Mouse (Mus musculus) lung, postnatal 36 days (tissue): Measurements from ENCODE around the gene Fig4.

Experiments used
- DNase-seq: peaks from one replicate; pipeline ENCODE4 v3.0.0; 2022; ENCODE audit warnings: mixed read lengths

Gene Fig4

GRCm38 (mm10) chr10:41209538-41209937, 93.5 kb downstream of the Fig4 start:
- DNase-seq, result no peak

DNA sequence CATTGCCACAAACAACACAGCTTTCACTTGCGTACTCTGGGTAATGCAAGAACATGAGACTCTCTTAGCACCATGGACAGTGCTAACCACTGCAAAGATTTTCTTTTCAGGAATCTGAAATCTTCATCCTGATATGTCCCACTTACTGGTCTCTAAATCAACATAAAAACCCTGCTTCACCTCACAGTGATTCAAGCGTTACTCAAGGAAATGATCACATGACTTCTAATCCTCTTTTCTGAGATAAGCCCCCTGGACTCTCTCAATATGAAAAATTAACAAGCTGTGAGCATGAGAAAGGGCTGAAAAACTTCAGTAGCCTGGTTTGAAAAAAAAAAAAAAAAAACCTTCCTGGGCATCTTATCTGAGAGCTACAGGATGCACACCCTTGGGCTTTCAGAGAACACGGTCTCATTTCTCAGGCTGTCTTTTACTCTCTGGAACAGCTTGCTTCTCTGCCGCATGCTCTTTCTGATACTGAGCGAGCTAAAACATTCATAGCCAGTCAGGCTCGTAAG, 94.1 kb downstream of the Fig4 start:
- no peak for DNase-seq

DNA sequence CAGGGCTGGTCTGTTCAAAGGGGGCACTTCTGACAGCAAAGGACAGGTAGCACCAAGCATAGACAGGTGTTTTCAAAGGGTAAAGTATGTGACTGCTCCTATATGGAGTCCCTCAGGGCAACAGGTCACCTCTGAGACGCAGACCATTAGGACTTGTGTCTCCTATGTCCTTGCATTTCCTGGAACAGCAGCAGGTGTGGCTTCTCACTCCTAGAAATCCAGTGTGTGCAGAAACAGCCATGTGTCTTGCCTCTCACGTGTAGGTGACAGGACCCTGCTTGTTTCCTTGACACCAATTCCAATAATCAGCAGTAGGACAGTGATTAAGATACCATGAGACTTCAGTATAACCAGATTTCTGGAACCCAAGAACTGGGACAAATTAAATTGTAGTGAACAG, 97.4 kb downstream of the Fig4 start:
- DNase-seq, result no peak

DNA sequence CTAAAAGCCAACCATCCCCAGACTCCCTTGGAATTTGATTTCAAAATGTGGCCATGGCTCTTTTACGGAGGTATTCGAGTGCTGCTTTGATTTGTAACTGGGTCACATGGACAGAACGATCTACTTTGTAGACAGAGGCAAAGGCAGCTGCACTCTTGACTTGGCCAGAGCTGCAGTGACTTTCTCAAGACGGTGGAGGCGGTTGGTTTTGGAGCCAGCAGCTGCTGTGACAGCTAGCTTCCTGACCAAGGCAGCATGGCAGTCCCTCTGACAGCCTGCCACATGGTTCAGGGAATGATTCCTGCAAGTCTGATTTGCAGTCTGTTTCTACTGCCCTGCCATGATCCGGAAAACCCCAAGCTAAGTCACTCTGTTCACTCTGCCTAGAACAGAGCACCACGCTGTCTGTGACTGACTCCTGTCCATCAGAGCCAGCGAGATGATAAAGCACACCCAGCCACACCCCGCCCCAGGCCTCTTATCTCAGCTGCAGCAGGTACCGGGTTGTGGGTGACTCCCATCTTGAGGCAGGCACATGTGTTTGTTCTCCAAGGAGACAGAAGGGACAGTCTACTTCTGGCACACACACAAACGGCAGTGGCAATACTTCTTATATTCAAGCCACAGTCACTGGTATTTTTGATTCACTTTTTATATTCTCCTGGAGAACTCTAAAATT, 98.3 kb downstream of the Fig4 start:
- DNase-seq, result no peak

DNA sequence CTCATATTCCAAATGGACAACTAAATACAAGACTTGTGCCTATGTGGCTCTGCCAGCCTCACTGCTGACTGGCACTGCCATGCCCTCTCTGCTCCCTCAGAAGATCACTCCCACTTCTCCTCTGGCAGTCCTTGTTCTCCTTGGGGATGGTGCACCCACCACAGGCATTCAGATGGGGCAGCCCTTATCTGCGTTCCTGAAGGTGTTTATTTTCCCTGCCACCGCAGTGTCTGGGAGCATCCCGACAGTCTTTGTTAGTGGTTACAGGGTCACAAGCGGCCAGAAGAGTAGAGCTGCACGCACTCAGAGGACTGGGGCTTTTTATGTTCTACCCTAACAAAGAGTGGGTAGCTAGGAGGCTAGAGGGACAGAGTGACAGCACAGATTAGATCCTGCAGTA, 98.9 kb downstream of the Fig4 start:
- no peak for DNase-seq

DNA sequence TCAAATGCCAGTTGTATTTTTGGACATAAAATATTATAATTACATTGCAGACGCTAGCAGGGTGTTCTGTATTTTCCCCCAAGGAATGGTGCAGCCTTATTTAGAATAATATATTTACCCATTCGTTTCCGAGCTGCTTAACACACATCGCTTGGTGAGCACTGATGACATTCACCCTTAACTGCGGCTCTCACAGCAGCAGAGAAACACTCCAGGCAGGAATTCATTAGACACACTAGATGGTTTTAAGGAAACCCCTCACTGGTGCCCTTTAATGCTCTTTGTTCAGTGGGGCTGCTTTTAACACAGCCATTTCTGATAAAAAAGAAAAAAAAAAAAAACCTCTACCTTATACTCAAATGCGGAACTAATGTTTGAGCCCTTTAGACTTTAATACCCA, 104.3 kb downstream of the Fig4 start:
- no peak for DNase-seq

GRCm38 (mm10) chr10:41197788-41198187, 105.3 kb downstream of the Fig4 start:
- no peak for DNase-seq

DNA sequence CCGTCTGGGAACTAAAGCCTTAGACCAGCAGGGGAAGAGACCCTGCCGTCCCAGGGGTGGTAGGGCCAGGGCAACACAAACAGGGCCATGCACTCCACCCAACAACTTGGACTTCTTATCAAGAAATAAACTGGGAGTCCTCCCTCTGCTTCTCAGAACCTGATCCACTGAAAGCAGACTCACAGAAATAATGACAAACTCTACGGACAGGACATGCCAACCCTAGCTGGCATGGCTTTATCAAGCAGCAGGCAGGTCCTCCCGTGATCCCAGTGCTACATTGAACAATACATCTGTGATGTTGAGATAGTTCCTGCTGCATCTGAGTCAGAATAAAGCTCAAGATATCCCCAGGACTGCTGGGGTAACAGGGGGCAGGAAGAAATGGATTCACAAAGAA, 106.8 kb downstream of the Fig4 start:
- no peak for DNase-seq

DNA sequence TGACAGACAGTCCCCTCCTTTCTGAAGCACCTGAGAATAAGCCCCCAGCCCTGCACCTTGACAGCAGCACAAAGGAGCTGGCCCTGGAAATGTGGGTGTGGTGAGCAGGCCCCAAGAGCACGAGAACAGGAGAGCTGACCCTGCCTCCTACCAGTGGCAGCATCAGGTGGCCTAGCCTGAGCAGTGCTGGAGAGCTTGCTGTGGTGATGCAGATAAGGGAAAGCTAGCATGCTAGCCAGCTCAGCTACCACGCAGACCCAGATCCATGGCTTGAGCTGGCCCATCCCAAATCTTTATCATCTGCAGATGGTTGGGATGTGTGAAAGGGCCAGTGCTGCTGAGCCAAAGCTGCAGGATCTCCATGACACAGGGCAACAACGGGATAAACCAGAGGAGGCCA, 113.7 kb downstream of the Fig4 start:
- DNase-seq, result no peak

- no peak for DNase-seq
Observed at GRCm38 (mm10) chr10:41183975-41184374, 119.1 kb downstream of the Fig4 start.

- DNase-seq, result no peak
Observed at GRCm38 (mm10) chr10:41182644-41183043, 120.4 kb downstream of the Fig4 start.

- no peak for DNase-seq
Observed at GRCm38 (mm10) chr10:41166141-41166540, 136.9 kb downstream of the Fig4 start.

DNA sequence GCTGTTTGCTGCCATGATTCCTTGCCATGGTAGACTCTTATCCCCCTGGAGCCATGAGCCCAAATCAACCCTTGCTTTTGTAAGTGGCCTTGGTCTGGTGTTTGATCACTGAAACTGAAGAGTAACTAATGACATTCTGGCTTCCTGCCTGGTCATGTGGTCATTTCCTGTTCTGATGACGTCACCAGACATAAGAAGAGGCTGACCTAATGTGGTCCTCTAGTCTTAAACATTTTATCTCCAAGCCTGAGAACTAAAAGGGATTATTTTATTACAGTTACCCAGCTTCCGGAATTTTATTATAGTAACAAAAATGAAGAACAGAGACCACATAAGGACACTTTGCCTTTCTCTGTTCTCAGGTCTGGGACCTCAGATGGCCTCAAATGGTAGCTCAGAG, 140.0 kb downstream of the Fig4 start:
- DNase-seq, result no peak

GRCm38 (mm10) chr10:41157296-41157695, 145.8 kb downstream of the Fig4 start:
- DNase-seq, result no peak

- no peak for DNase-seq
Observed at GRCm38 (mm10) chr10:41156693-41157092, 146.4 kb downstream of the Fig4 start.

DNA sequence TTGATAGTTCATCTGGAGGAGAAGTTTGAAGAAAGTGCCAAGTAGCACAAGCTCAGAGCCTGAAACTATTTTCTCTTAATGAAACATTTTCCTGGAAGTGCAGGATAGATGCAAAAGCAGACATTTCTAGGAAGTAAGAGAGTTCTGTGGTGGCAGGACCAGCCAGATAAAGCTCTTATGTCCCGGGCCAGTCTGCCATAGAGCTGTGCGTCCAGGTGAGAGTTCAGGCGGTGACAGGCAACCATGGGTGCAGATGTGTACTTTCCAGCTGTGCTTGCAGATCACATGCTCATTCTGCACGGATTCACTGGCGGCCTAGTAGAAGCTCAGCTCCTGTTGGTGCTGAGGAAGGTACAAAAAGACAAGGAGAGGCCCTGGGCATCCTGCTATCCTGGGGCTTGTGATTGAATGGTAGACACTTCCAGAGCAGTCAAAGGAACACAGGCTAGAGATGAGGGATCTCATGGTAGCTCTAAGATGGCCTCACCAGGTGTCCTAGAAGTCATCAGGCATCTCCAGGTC, 149.8 kb downstream of the Fig4 start:
- DNase-seq, result no peak

GRCm38 (mm10) chr10:41151901-41152300, 151.2 kb downstream of the Fig4 start:
- no peak for DNase-seq

GRCm38 (mm10) chr10:41151441-41151840, 151.6 kb downstream of the Fig4 start:
- DNase-seq, result no peak

GRCm38 (mm10) chr10:41151021-41151420, 152.0 kb downstream of the Fig4 start:
- no peak for DNase-seq

DNA sequence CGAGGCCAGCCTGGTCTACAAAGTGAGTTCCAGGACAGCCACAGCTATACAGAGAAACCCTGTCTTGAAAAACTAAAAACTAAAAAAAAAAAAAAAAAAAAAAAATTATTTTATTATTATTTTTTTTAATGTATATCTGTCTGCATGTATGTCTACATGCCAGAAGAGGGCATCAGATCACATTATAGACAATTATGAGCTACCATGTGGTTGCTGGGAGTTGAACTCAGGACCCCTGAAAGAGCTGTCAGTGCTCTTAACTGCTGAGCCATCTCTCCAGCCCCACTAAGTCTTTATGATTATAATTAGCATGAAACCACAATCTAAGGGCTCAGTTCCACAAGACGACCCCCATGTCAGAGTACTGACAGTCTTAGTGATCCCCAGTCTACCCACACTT, 152.6 kb downstream of the Fig4 start:
- DNase-seq, result no peak

- no peak for DNase-seq
Observed at GRCm38 (mm10) chr10:41149307-41149706, 153.8 kb downstream of the Fig4 start.

DNA sequence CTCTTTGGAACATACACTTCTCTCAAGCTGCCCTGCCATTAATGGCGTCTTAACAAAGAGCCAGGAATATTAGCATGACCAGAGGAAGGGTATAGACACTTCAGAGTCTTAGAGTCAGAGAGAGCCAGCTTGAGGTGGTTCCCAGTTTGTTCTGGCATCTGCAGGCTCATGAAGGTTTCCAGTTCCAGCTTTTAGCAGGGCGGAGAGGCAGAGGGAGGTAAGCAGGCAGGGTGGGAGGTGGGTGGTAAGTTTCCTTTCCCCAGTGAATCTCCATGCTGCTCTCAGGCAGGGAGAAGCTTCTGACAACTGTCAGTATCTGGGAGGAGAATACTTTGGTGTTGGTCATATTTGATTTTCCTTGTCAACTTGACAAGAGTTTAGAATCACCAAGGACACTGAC, 156.9 kb downstream of the Fig4 start:
- no peak for DNase-seq
